Mouse (Mus musculus): Measurements from ENCODE around the gene Trim25. TPM values are rescaled to one million over a fixed set of nuclear protein-coding genes. Genes with fewer than 3 reads are reported as not detected.

Trim25 gene
- polyA plus RNA-seq (2011; ENCODE audit: insufficient read depth, insufficient read length, low replicate concordance, missing spikeins): 19.8 and 33.7 TPM in 2 replicates

DNA sequence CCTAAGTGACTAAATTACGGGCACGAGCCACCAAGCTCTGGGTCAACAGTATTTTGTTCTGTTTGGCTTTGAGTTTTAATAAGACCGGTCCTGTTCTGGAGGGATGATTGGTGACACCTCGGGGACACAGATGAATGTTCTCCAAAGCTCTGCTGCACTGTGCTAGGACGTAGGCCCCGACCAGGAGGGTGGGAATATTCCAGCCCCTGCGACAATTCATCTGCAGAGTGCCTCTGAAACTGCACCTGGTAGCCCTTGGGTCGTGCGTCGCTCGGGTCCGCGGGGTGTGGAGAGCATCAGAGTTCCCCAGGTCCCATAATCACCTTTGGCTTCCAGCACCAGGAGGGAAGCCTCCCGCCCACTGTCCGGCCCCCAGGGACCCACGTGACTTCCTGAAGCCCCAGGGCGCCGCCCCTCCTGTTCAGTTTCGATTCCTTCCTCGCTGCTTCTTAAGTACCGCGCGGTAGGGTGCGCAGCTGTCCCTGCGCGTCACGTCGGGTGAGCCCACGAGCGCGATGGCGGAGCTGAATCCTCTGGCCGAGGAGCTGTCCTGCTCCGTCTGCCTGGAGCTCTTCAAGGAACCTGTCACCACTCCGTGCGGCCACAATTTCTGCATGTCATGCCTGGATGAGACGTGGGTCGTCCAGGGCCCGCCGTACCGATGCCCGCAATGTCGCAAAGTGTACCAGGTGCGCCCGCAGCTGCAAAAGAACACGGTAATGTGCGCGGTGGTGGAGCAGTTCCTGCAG, at the start of gene Trim25:
Trim25 (plus strand) TSS at position 403 of the 749 bp plus-strand sequence.
- Histone ChIP-seq H3K4me3 (replicated peaks; ENCODE audit: control insufficient read depth, low read depth, low read length) (peak within 1 kb of the TSS; percentile 97), H3K27ac (ENCODE audit: control insufficient read depth, insufficient read depth, low read depth, low read length, poor library complexity) (peak within 1 kb of the TSS; percentile 93), H3K4me1 (ENCODE audit: control insufficient read depth, insufficient read depth, low read length) (peaks cover 10% of the 10 kb centered on the region; the same call in 1 of the 2 replicates)
- WGBS: under 1% methylated on average over 48 of the region's 48 CpGs
- peak; percentile 99 for TF ChIP-seq POLR2A (IDR thresholded peaks at IDR 0.05; ENCODE audit: borderline replicate concordance, control insufficient read depth, low read depth, low read length)
- no peak for TF ChIP-seq CTCF (IDR thresholded peaks at IDR 0.05; ENCODE audit: control insufficient read depth, insufficient read depth, low read length)

DNA sequence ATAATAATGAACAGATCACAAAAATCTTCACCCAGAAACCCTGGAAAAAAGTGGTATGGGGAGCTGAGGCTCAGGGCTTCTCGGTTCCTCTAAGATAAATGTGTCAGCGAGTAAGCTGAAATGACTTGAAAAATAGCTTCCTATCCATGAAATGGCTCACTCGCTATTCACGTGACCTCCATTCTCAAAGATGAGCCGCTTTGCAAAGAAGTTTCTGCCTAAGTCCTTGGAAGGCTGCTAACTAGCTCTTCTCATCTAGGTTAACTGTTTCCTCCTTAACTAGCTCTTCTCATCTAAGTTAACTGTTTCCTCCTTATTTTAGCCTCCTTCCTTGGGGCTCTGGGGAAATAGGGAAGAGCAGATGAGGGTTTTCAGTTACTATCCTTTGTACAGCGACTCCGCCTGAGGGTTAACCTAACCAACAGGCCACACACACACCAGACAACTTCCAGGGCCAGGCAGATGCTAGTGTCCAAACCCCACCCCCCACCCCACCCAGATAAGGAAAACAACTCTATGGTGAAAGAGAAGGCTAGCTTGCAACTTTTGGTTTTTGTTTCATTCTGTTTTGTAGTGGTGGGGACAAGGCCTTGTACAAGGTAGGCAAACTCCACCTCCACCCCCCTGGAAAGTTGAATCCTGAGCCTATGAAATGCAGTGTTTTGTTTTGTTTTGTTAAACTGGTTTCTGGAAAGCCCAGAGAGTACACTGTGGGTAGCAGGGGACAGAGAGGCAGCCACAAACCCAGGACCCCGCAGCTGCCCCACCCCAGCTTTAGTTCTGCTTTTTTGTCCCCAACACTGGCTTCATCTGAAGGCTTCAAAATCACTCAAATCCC, 49.2 kb upstream of the Trim25 start:
- Histone ChIP-seq H3K27ac (ENCODE audit: control insufficient read depth, insufficient read depth, low read depth, low read length, poor library complexity) (peak overlapping the region; percentile 61), H3K4me1 (ENCODE audit: control insufficient read depth, insufficient read depth, low read length) (peaks cover 2% of the 10 kb centered on the region; the same call in 1 of the 2 replicates), H3K4me3 (replicated peaks; ENCODE audit: control insufficient read depth, low read depth, low read length) (no peak overlapping the region)
- WGBS: 38% methylated on average over 8 of the region's 8 CpGs
- TF ChIP-seq POLR2A (IDR thresholded peaks at IDR 0.05; ENCODE audit: borderline replicate concordance, control insufficient read depth, low read depth, low read length) (no peak), CTCF (IDR thresholded peaks at IDR 0.05; ENCODE audit: control insufficient read depth, insufficient read depth, low read length) (no peak)

DNA sequence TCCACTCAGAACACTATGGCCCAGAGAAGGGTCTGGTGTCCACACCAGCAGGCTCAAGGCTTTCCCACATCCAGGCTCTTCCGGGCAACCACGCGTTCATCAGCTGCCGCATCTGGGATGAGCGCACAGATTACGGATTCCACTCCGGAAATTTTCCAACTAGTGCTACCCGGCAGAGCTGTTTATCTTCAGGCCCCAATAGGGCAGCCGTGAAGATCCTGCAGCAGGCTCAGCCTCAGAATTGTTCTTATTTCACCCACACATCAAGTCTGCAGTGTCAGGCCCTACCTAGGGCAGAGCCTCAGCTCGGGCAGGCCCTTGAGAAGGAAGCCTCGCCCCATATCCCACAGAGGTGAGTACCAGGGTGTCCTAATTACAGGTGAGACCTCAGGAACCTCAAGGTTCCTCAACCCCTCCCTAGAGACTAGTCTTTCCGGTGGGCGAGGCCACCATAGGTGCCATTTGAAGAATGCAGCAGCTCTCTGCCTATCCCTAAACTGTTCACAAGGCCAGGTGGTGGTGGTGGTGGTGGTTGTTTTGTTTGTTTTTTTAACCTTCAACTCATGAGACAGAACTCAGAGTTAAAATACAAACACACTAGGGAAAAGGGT, 48.4 kb upstream of the Trim25 start:
- no peak overlapping the region for H3K4me3 ChIP-seq (replicated peaks; ENCODE audit: control insufficient read depth, low read depth, low read length)
- TF ChIP-seq POLR2A (IDR thresholded peaks at IDR 0.05; ENCODE audit: borderline replicate concordance, control insufficient read depth, low read depth, low read length) (no peak), CTCF (IDR thresholded peaks at IDR 0.05; ENCODE audit: control insufficient read depth, insufficient read depth, low read length) (no peak)
- 84% methylated on average over 13 of the region's 13 CpGs for WGBS
- H3K4me1 ChIP-seq (ENCODE audit: control insufficient read depth, insufficient read depth, low read length): peaks cover 2% of the 10 kb centered on the region; the same call in 1 of the 2 replicates
- peak overlapping the region; percentile 61 for H3K27ac ChIP-seq (ENCODE audit: control insufficient read depth, insufficient read depth, low read depth, low read length, poor library complexity)

DNA sequence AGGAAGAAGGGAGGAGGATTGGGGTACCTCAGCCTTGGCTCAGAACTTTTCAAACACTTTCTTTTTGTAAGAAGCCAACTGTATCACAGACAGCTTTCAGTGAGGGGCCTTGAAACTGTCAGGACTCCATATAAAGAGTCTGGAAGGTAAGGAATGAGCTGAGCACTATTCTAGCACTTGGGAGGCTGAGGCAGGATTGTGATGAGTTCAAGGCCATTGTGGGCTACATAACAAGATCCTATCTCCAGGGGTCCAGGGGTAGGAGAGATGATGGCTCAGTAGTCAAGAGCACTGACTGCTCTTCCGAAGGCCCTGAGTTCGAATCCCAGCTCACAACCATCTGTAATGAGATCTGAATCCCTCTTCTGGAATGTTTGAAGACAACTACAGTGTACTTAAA, 47.6 kb upstream of the Trim25 start:
- Histone ChIP-seq H3K4me1 (ENCODE audit: control insufficient read depth, insufficient read depth, low read length) (peaks cover 2% of the 10 kb centered on the region; the same call in 1 of the 2 replicates), H3K27ac (ENCODE audit: control insufficient read depth, insufficient read depth, low read depth, low read length, poor library complexity) (no peak overlapping the region), H3K4me3 (replicated peaks; ENCODE audit: control insufficient read depth, low read depth, low read length) (no peak overlapping the region)
- TF ChIP-seq POLR2A (IDR thresholded peaks at IDR 0.05; ENCODE audit: borderline replicate concordance, control insufficient read depth, low read depth, low read length) (no peak), CTCF (IDR thresholded peaks at IDR 0.05; ENCODE audit: control insufficient read depth, insufficient read depth, low read length) (no peak)
- WGBS: 85% methylated on average over 2 of the region's 2 CpGs

DNA sequence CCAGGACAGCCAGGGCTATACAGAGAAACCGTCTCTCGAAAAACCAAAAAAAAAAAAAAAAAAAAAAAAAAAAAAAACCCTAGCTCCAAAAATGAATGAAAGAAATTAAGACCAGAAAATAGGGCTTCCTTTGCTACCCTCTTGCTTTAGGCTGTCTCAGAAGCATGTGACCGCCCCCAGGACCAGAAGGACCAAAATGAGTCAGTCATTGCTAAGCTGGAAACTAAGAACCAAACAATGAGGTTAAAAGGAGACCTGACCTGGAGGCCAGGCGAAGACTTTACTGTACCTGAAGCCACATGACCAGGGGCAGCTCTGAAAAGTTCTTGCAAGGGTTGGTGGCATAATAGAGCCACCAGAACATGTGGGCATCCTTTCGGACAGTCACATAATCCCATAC, 47.1 kb upstream of the Trim25 start:
- peaks cover 2% of the 10 kb centered on the region; the same call in 1 of the 2 replicates for H3K4me1 ChIP-seq (ENCODE audit: control insufficient read depth, insufficient read depth, low read length)
- no peak overlapping the region for H3K27ac ChIP-seq (ENCODE audit: control insufficient read depth, insufficient read depth, low read depth, low read length, poor library complexity)
- 92% methylated on average over 5 of the region's 5 CpGs for WGBS
- H3K4me3 ChIP-seq (replicated peaks; ENCODE audit: control insufficient read depth, low read depth, low read length): no peak overlapping the region
- TF ChIP-seq CTCF (IDR thresholded peaks at IDR 0.05; ENCODE audit: control insufficient read depth, insufficient read depth, low read length) (no peak), POLR2A (IDR thresholded peaks at IDR 0.05; ENCODE audit: borderline replicate concordance, control insufficient read depth, low read depth, low read length) (no peak)

DNA sequence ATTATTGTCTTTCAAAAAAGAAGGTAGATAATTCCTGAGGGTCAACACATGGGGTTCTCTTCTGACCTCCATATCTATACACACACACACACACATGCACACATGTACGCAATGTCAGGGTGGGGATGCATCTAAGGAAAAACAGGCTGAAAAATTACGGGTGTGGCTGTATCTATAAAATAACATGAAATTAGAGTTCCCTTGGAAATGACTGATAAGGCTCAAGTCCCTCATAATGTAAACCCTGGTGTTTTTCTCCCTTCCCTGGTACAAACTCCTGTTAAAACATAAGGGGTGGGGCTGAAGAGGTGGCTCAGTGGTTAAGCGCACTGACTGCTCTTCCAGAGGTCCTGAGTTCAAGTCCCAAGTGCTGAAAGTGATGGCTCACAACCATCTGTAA, 45.6 kb upstream of the Trim25 start:
- TF ChIP-seq CTCF (IDR thresholded peaks at IDR 0.05; ENCODE audit: control insufficient read depth, insufficient read depth, low read length) (no peak), POLR2A (IDR thresholded peaks at IDR 0.05; ENCODE audit: borderline replicate concordance, control insufficient read depth, low read depth, low read length) (no peak)
- Histone ChIP-seq H3K4me1 (ENCODE audit: control insufficient read depth, insufficient read depth, low read length) (peaks cover 2% of the 10 kb centered on the region; the same call in 1 of the 2 replicates), H3K27ac (ENCODE audit: control insufficient read depth, insufficient read depth, low read depth, low read length, poor library complexity) (no peak overlapping the region), H3K4me3 (replicated peaks; ENCODE audit: control insufficient read depth, low read depth, low read length) (no peak overlapping the region)
- WGBS: 75% methylated on average over 3 of the region's 3 CpGs

DNA sequence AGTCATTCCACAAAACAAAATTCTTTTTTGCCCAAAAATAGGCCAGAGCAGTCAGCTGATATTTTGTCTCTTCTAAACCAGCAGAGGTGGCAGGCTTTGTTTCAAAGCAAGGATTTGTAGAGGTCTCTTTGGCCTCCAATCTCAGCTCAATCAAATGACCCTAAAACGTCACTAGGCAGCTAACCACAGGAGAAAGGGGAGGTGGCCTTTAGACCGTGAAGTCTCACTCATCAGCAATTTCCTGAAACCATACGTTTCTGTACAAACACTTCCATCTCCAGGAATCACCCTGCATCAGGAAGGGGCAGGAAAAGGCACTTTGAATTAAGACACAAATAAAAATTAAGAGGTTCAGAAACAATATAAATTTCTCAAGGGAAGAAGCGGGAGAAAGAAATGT, 44.4 kb upstream of the Trim25 start:
- Histone ChIP-seq H3K27ac (ENCODE audit: control insufficient read depth, insufficient read depth, low read depth, low read length, poor library complexity) (peak overlapping the region; percentile 83), H3K4me3 (replicated peaks; ENCODE audit: control insufficient read depth, low read depth, low read length) (peak overlapping the region; percentile 97)
- TF ChIP-seq CTCF (IDR thresholded peaks at IDR 0.05; ENCODE audit: control insufficient read depth, insufficient read depth, low read length): no peak
- no peak for TF ChIP-seq POLR2A (IDR thresholded peaks at IDR 0.05; ENCODE audit: borderline replicate concordance, control insufficient read depth, low read depth, low read length)

More for the DNA sequence above, 44.4 kb upstream of the Trim25 start:
- H3K4me1 ChIP-seq (ENCODE audit: control insufficient read depth, insufficient read depth, low read length): peaks cover 2% of the 10 kb centered on the region; the same call in 1 of the 2 replicates
- WGBS: 1% methylated on average over 4 of the region's 4 CpGs
